Mouse (Mus musculus): ENCODE results near the gene Ctdspl. TPM values are rescaled to one million over a fixed set of nuclear protein-coding genes. Genes with fewer than 3 reads are reported as not detected.

Gene Ctdspl
- polyA plus RNA-seq, 1 experiment from 2014 or later, result 13.6 TPM

DNA sequence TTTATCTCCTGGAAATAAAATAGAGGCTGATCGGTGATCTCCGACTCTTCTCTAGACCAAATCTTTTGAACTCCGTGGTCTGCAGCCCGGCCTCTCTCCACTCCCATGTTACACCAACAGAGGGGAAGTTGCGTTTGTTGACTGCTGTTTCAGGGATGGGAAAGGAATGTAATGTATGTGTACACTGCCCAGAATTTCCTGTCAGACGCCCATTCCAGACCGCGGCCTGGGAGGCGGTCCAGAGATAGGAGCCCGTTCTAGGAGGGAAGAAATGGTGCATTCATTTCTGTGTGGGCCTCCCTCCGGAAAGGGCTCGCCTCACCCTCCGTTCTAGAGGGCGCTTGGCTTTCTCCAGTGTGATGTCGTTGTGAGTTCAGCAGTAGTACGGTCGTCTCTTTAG, 76.0 kb downstream of the Ctdspl start:
- 87% methylated on average over 17 of the region's 17 CpGs for WGBS
- Histone ChIP-seq H3K27ac (replicated peaks; ENCODE audit: low read depth, low read length) (no peak overlapping the region), H3K36me3 (ENCODE audit: control insufficient read depth, insufficient read depth, low read length) (no peaks in the 10 kb centered on the region), H3K4me3 (ENCODE audit: low read depth, low read length) (no peak overlapping the region), H3K4me2 (ENCODE audit: low read depth, severe bottlenecking) (no peak overlapping the region), H3K27me3 (ENCODE audit: control insufficient read depth, insufficient read depth, low read length) (no peaks in the 10 kb centered on the region), H3K9ac (ENCODE audit: low read length) (no peak overlapping the region), H3K4me1 (ENCODE audit: control insufficient read depth, insufficient read depth, low read length) (peaks cover 4% of the 10 kb centered on the region; the same call in 1 of the 2 replicates), H3K9me3 (ENCODE audit: control insufficient read depth, low read length) (no peaks in the 10 kb centered on the region)
- ATAC-seq (ENCODE audit: insufficient number of reproducible peaks, low FRiP score, low TSS enrichment, low read depth), result no peak
- DNase-seq (ENCODE audit: low spot score), result no peak

DNA sequence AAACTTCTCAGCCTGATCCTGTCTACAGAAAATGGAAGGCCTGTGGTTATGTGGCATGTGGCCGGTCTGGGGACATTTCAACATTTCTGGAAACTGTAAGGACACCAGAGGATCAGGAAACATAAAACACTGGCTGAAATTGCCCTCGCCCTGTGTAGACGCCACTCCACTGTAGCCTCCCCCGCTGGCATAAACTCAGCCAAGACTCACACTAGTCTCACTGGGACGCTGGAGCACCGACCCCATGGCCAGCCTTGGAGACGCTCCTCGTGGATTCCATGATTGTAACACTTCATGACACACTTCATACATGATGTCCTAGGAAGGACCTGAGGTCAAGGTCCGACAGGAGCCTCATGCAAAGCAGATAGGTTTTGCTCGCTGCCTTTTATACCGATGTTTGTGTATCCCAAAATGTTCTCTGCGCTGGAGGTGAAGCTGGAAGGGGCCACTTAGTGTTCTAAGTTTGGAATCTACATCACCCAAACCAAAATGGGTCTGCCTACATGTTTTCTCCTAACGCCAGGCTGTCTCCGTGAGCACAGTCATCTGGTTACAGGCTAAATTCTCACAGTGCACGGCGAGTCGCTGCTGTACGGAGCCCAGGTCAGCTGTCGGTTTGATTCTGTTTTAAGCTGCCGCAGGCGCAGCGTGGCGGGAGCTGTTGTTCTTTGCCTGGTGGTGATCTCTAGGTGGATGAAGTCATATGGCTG, 77.9 kb downstream of the Ctdspl start:
- Histone ChIP-seq H3K9ac (ENCODE audit: low read length) (no peak overlapping the region), H3K4me2 (ENCODE audit: low read depth, severe bottlenecking) (no peak overlapping the region), H3K9me3 (ENCODE audit: control insufficient read depth, low read length) (no peaks in the 10 kb centered on the region), H3K4me3 (ENCODE audit: low read depth, low read length) (no peak overlapping the region), H3K4me1 (ENCODE audit: control insufficient read depth, insufficient read depth, low read length) (peaks cover 7% of the 10 kb centered on the region; the same call in 1 of the 2 replicates), H3K36me3 (ENCODE audit: control insufficient read depth, insufficient read depth, low read length) (no peaks in the 10 kb centered on the region), H3K27me3 (ENCODE audit: control insufficient read depth, insufficient read depth, low read length) (no peaks in the 10 kb centered on the region), H3K27ac (replicated peaks; ENCODE audit: low read depth, low read length) (no peak overlapping the region)
- 88% methylated on average over 23 of the region's 23 CpGs for WGBS
- ATAC-seq (ENCODE audit: insufficient number of reproducible peaks, low FRiP score, low TSS enrichment, low read depth), result no peak
- no peak for DNase-seq (ENCODE audit: low spot score)

DNA sequence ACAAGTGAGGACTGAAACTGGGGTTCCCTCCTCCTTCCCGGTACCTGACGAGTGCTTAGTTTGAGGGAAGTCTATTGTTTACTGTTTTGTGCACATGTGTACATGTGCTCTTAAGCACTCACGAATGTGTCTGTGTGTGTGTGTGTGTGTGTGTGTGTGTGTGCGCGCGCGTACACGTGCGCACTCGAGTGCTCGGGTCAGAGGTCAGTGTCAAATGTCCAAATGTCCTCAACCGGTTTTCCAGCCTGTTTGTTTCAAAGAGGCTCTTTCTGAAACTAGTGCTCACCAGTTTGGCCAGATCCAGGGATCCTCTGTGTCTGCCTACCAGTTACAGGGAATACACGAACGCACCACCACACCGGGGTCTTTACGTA, 78.4 kb downstream of the Ctdspl start:
- Histone ChIP-seq H3K27ac (replicated peaks; ENCODE audit: low read depth, low read length) (no peak overlapping the region), H3K4me3 (ENCODE audit: low read depth, low read length) (no peak overlapping the region), H3K27me3 (ENCODE audit: control insufficient read depth, insufficient read depth, low read length) (no peaks in the 10 kb centered on the region), H3K4me1 (ENCODE audit: control insufficient read depth, insufficient read depth, low read length) (peaks cover 7% of the 10 kb centered on the region; the same call in 1 of the 2 replicates), H3K9me3 (ENCODE audit: control insufficient read depth, low read length) (no peaks in the 10 kb centered on the region), H3K9ac (ENCODE audit: low read length) (no peak overlapping the region), H3K4me2 (ENCODE audit: low read depth, severe bottlenecking) (no peak overlapping the region), H3K36me3 (ENCODE audit: control insufficient read depth, insufficient read depth, low read length) (no peaks in the 10 kb centered on the region)
- DNase-seq (ENCODE audit: low spot score) (no peak), ATAC-seq (ENCODE audit: insufficient number of reproducible peaks, low FRiP score, low TSS enrichment, low read depth) (no peak)
- 87% methylated on average over 16 of the region's 16 CpGs for WGBS

DNA sequence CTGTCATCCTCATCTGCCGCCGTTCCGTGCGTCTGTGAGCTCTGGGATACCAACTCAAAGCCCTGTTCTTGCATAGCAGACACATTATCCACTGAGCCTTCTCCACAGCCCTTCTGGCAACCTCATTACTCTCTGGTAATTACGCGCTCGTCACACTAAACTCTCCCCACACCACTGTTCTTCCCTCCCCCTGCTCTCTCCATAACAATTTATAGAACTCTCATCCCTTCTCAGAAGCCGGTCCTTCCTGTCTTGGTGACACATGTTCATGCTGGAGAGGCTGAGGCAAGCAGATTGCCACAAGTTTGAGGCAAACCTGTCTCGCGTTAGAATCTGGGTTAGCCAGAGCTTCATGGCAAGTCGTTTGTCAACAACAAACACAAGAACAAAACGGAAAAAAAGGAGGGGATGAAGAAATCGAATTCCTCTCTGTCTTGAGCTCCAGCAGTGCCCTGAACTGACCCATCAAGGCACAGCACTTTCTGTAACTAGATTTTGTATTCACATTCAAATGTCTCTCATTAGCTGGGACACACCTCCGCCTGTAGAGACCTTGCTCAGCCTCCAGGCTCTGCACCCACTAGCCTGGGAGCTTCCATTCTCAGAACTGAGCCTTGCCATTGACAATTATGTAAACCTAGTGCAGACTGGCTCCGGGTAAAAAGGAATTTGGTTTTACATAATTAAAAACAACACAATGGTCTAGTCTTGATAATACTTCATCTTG, 79.2 kb downstream of the Ctdspl start:
- Histone ChIP-seq H3K27ac (replicated peaks; ENCODE audit: low read depth, low read length) (peak overlapping the region; percentile 10; the same call in 1 of the 2 replicates), H3K36me3 (ENCODE audit: control insufficient read depth, insufficient read depth, low read length) (no peaks in the 10 kb centered on the region), H3K4me2 (ENCODE audit: low read depth, severe bottlenecking) (no peak overlapping the region), H3K27me3 (ENCODE audit: control insufficient read depth, insufficient read depth, low read length) (no peaks in the 10 kb centered on the region), H3K9ac (ENCODE audit: low read length) (no peak overlapping the region), H3K9me3 (ENCODE audit: control insufficient read depth, low read length) (no peaks in the 10 kb centered on the region), H3K4me3 (ENCODE audit: low read depth, low read length) (no peak overlapping the region), H3K4me1 (ENCODE audit: control insufficient read depth, insufficient read depth, low read length) (peaks cover 7% of the 10 kb centered on the region; the same call in 1 of the 2 replicates)
- no peak for ATAC-seq (ENCODE audit: insufficient number of reproducible peaks, low FRiP score, low TSS enrichment, low read depth)
- WGBS, result 72% methylated on average over 15 of the region's 15 CpGs
- DNase-seq (ENCODE audit: low spot score), result no peak

DNA sequence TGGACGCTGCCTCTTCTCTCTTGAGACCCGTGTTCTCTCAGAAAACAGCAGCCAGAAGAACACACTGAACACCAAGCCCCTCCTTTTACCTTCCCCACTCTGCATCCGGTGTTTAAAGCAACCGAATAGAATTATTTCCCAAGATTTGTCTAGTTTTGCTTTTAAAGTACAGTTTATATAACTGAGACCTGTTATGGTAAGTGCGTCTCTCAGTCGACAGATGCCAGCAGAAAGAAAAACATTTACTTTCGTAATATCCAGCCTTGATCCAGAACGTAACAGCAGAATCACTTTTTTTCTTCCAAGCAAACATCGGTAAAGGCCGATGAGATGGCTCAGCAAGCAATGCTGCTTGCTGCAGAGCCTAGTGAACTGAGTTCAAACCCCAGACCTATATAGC, 81.0 kb downstream of the Ctdspl start:
- no peak overlapping the region for H3K4me2 ChIP-seq (ENCODE audit: low read depth, severe bottlenecking)
- peaks cover 7% of the 10 kb centered on the region; the same call in 1 of the 2 replicates for H3K4me1 ChIP-seq (ENCODE audit: control insufficient read depth, insufficient read depth, low read length)
- H3K9ac ChIP-seq (ENCODE audit: low read length), result no peak overlapping the region
- no peak overlapping the region for H3K27ac ChIP-seq (replicated peaks; ENCODE audit: low read depth, low read length)
- DNase-seq (ENCODE audit: low spot score), result no peak
- 92% methylated on average over 10 of the region's 10 CpGs for WGBS
- H3K27me3 ChIP-seq (ENCODE audit: control insufficient read depth, insufficient read depth, low read length), result no peaks in the 10 kb centered on the region
- H3K36me3 ChIP-seq (ENCODE audit: control insufficient read depth, insufficient read depth, low read length), result no peaks in the 10 kb centered on the region
- H3K4me3 ChIP-seq (ENCODE audit: low read depth, low read length), result no peak overlapping the region
- no peaks in the 10 kb centered on the region for H3K9me3 ChIP-seq (ENCODE audit: control insufficient read depth, low read length)
- no peak for ATAC-seq (ENCODE audit: insufficient number of reproducible peaks, low FRiP score, low TSS enrichment, low read depth)

DNA sequence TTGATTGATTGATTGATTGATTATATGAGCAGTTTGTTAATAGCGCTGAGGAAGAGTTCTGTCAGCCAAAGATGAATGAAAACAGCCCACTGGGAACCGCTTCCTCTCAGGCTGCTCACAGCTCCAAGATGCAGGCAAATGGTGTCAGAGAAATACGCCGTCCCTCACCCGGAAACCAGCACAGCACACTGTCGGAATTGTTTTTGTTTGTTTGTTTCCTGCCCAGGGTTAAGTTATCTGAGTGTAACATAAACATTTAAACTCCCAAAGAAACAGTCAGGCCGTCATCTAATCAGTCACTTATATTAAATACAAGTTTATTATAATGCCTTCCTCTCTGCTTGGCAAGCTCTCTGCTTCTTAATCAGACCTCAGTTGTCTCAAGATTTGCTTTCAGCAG, 82.6 kb downstream of the Ctdspl start:
- H3K9me3 ChIP-seq (ENCODE audit: control insufficient read depth, low read length), result no peaks in the 10 kb centered on the region
- DNase-seq (ENCODE audit: low spot score) (no peak), ATAC-seq (ENCODE audit: insufficient number of reproducible peaks, low FRiP score, low TSS enrichment, low read depth) (no peak)
- no peak overlapping the region for H3K4me3 ChIP-seq (ENCODE audit: low read depth, low read length)
- no peak overlapping the region for H3K4me2 ChIP-seq (ENCODE audit: low read depth, severe bottlenecking)
- H3K4me1 ChIP-seq (ENCODE audit: control insufficient read depth, insufficient read depth, low read length), result peaks cover 3% of the 10 kb centered on the region; the same call in 1 of the 2 replicates
- 73% methylated on average over 7 of the region's 7 CpGs for WGBS
- H3K27me3 ChIP-seq (ENCODE audit: control insufficient read depth, insufficient read depth, low read length), result no peaks in the 10 kb centered on the region
- no peaks in the 10 kb centered on the region for H3K36me3 ChIP-seq (ENCODE audit: control insufficient read depth, insufficient read depth, low read length)
- no peak overlapping the region for H3K9ac ChIP-seq (ENCODE audit: low read length)
- no peak overlapping the region for H3K27ac ChIP-seq (replicated peaks; ENCODE audit: low read depth, low read length)

DNA sequence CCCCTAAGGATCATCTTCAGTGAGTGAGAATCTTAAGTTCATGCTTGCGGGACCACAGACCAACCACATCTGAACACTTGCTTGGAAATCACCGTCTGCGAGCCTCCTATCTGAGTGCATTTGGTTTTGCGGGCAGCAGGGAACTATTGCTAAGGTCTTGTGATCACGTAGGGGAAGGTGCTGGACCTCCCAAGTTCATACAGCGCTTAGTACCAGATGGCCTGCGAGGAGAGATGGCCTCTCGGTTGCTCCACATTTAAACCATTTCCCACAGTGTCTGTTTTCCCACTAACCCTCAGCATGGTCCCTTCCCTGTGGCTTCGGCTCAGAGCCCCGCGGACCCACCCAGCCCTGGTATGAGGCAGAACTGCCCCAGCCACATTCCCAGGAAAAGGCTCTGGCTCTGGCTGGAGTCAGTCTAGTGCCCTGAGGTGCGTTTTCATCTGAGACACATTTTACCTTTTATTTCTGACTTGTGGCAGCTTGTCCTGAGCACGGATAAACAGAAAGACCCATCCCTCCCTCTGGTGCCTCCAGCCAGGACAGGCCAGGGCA, 84.0 kb downstream of the Ctdspl start:
- no peak overlapping the region for H3K9ac ChIP-seq (ENCODE audit: low read length)
- no peak overlapping the region for H3K4me3 ChIP-seq (ENCODE audit: low read depth, low read length)
- H3K4me1 ChIP-seq (ENCODE audit: control insufficient read depth, insufficient read depth, low read length), result peaks cover 3% of the 10 kb centered on the region; the same call in 1 of the 2 replicates
- DNase-seq (ENCODE audit: low spot score) (no peak), ATAC-seq (ENCODE audit: insufficient number of reproducible peaks, low FRiP score, low TSS enrichment, low read depth) (no peak)
- H3K36me3 ChIP-seq (ENCODE audit: control insufficient read depth, insufficient read depth, low read length), result no peaks in the 10 kb centered on the region
- H3K4me2 ChIP-seq (ENCODE audit: low read depth, severe bottlenecking), result no peak overlapping the region
- no peaks in the 10 kb centered on the region for H3K9me3 ChIP-seq (ENCODE audit: control insufficient read depth, low read length)
- no peaks in the 10 kb centered on the region for H3K27me3 ChIP-seq (ENCODE audit: control insufficient read depth, insufficient read depth, low read length)
- no peak overlapping the region for H3K27ac ChIP-seq (replicated peaks; ENCODE audit: low read depth, low read length)
- WGBS, result 76% methylated on average over 13 of the region's 13 CpGs

DNA sequence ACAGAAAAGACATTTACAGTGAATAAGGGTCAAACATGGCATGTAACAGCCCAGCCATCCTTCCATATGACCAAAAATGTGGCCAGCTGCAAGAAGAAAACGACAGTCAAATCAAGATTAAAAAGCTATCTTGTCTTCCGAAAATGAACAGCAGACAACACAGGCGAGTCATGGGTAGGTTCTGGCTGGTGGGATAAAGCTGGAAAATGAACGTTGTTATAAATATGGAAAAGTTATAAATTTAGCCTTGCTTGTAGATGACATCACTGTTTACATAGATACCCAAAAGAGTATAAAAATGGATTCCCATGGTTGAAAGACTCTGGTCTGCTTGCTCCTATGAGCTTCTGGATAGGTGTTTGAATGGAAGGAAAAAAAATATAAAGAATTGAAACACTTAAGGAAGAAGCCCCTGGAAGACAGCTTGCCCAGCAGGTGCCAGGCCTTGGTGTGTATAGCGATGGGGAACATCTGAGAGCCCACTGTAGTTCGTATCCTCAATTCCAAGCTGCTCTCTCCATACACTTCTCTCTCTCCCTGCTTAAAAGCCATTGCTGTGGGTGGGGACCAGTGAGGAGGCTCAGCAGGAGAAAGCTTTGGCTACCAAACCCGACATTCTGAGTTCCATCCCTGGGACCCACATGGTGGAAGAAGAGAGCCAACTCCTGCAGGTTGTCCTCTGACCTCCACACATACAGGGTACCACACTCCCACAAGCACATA, 90.7 kb downstream of the Ctdspl start:
- ATAC-seq (ENCODE audit: insufficient number of reproducible peaks, low FRiP score, low TSS enrichment, low read depth) (no peak), DNase-seq (ENCODE audit: low spot score) (no peak)
- no peak overlapping the region for H3K27ac ChIP-seq (replicated peaks; ENCODE audit: low read depth, low read length)
- no peaks in the 10 kb centered on the region for H3K4me1 ChIP-seq (ENCODE audit: control insufficient read depth, insufficient read depth, low read length)
- H3K9ac ChIP-seq (ENCODE audit: low read length), result no peak overlapping the region
- H3K36me3 ChIP-seq (ENCODE audit: control insufficient read depth, insufficient read depth, low read length), result no peaks in the 10 kb centered on the region
- H3K4me2 ChIP-seq (ENCODE audit: low read depth, severe bottlenecking), result no peak overlapping the region
- 89% methylated on average over 7 of the region's 7 CpGs for WGBS
- no peak overlapping the region for H3K4me3 ChIP-seq (ENCODE audit: low read depth, low read length)
- no peaks in the 10 kb centered on the region for H3K9me3 ChIP-seq (ENCODE audit: control insufficient read depth, low read length)
- no peaks in the 10 kb centered on the region for H3K27me3 ChIP-seq (ENCODE audit: control insufficient read depth, insufficient read depth, low read length)

Measured in limb, embryonic 11.5 days (tissue).